Mouse (Mus musculus) limb, embryonic 14.5 days (tissue): ENCODE results near the gene Slc37a1. TPM values are rescaled to one million over a fixed set of nuclear protein-coding genes. Genes with fewer than 3 reads are reported as not detected.

Experiments
- ATAC-seq: fragments of 200-750 bp; cut with Nextera tagmentation; 2 replicates; pipeline ENCODE4 v1.8.0; 2017; ENCODE audit warnings: low read depth, moderate number of reproducible peaks, moderate TSS enrichment; ENCODE audit not compliant: low FRiP score
- DNase-seq: peaks from one replicate; pipeline ENCODE4 v3.0.0-alpha.2; 2015; ENCODE audit warnings: low spot score
- H3K27ac ChIP-seq: fragments of 300-500 bp; sonication (generic); replicated peaks from 2 replicates; pipeline ENCODE4 v1.5.1; 2014; ENCODE audit warnings: low read depth, mild to moderate bottlenecking, low read length, moderate library complexity, mixed read lengths
- H3K27me3 ChIP-seq: fragments of 300-500 bp; sonication (generic); 2 replicates; pipeline ENCODE4 v1.6.1; 2014; ENCODE audit warnings: low read length, mixed read lengths; ENCODE audit not compliant: control insufficient read depth, insufficient read depth
- H3K36me3 ChIP-seq: fragments of 300-500 bp; sonication (generic); 2 replicates; pipeline ENCODE4 v1.6.1; 2014; ENCODE audit warnings: mild to moderate bottlenecking, low read length, moderate library complexity, mixed read lengths; ENCODE audit not compliant: control insufficient read depth, insufficient read depth
- H3K4me1 ChIP-seq: fragments of 300-500 bp; sonication (generic); 2 replicates; pipeline ENCODE4 v1.6.1; 2014; ENCODE audit warnings: antibody characterized with exemption, low read length, mixed read lengths; ENCODE audit not compliant: control insufficient read depth, insufficient read depth
- H3K4me2 ChIP-seq: fragments of 300-500 bp; sonication (generic); replicated peaks from 2 replicates; pipeline ENCODE4 v1.6.1; 2014; ENCODE audit warnings: low read depth, mild to moderate bottlenecking, low read length, moderate library complexity; ENCODE audit not compliant: severe bottlenecking
- H3K4me3 ChIP-seq: fragments of 300-500 bp; sonication (generic); replicated peaks from 2 replicates; pipeline ENCODE4 v1.5.1; 2014; ENCODE audit warnings: low read length
- H3K9ac ChIP-seq: fragments of 300-500 bp; sonication (generic); 2 replicates; pipeline ENCODE4 v1.6.1; 2014; ENCODE audit warnings: mild to moderate bottlenecking, low read depth, low read length, moderate library complexity; ENCODE audit not compliant: severe bottlenecking
- H3K9me3 ChIP-seq: fragments of 300-500 bp; sonication (generic); 2 replicates; pipeline ENCODE4 v1.6.1; 2016; ENCODE audit warnings: low read length; ENCODE audit not compliant: control insufficient read depth
- POLR2A ChIP-seq: fragments of 200-500 bp; IDR thresholded peaks from 2 replicates; pipeline ENCODE4 v1.8.0; 2012; ENCODE audit warnings: inconsistent platforms, mild to moderate bottlenecking, moderate library complexity, borderline replicate concordance; ENCODE audit not compliant: insufficient read depth, insufficient read length; ENCODE audit errors: extremely low read depth
- WGBS: fragments of 180-500 bp; shearing (Covaris S2); extraction: QIAGEN DNeasy Blood & Tissue Kit; methylation state at CpG from one replicate; pipeline ENCODE4 v1.1.7; 2014; 5-methylcytosine and 5-hydroxymethylcytosine counted together
- polyA plus RNA-seq, 2 experiments: library from polyadenylated mRNA; depleted of rRNA in 1 of 2; stranded (reverse) in 1 of 2; unstranded in 1 of 2; fragments of >200 nt; fragmentation: Nextera tagmentation in 1 of 2; extraction: Ambion mirVana in 1 of 2; gene quantifications; 2 replicates each; pipeline versions ENCODE4 v1.2.1 to v1.2.3; 2012 to 2014

Slc37a1 gene
- polyA plus RNA-seq, 2 experiments: 1.6 to 2.4 TPM

GRCm38 (mm10) chr17:31328466-31328865 lies 41.9 kb downstream of the Slc37a1 start:
- Histone ChIP-seq H3K4me2 (no peak overlapping the region), H3K4me1 (no peaks in the 10 kb centered on the region), H3K27me3 (no peaks in the 10 kb centered on the region), H3K9me3 (no peaks in the 10 kb centered on the region), H3K4me3 (no peak overlapping the region), H3K27ac (no peak overlapping the region), H3K9ac (no peak overlapping the region), H3K36me3 (no peaks in the 10 kb centered on the region)
- 64% methylated on average over 4 of the region's 4 CpGs for WGBS
- TF ChIP-seq POLR2A: no peak
- no peak for DNase-seq
- no peak for ATAC-seq

GRCm38 (mm10) chr17:31330622-31331021 lies 44.0 kb downstream of the Slc37a1 start:
- Histone ChIP-seq H3K9ac (no peak overlapping the region), H3K9me3 (no peaks in the 10 kb centered on the region), H3K36me3 (no peaks in the 10 kb centered on the region), H3K4me1 (no peaks in the 10 kb centered on the region), H3K4me2 (no peak overlapping the region), H3K4me3 (no peak overlapping the region), H3K27ac (no peak overlapping the region), H3K27me3 (no peaks in the 10 kb centered on the region)
- peak; percentile 30 for DNase-seq
- TF ChIP-seq POLR2A: no peak
- no peak for ATAC-seq
- 23% methylated on average over 4 of the region's 4 CpGs for WGBS

- no peak for TF ChIP-seq POLR2A
- no peak for DNase-seq
- 85% methylated on average over 6 of the region's 6 CpGs for WGBS
- H3K4me1 ChIP-seq: no peaks in the 10 kb centered on the region
- H3K9me3 ChIP-seq: no peaks in the 10 kb centered on the region
- no peak overlapping the region for H3K9ac ChIP-seq
- H3K27me3 ChIP-seq: no peaks in the 10 kb centered on the region
- H3K27ac ChIP-seq: no peak overlapping the region
- no peak for ATAC-seq
- H3K36me3 ChIP-seq: no peaks in the 10 kb centered on the region
- no peak overlapping the region for H3K4me3 ChIP-seq
- H3K4me2 ChIP-seq: no peak overlapping the region
These were observed 44.7 kb downstream of the Slc37a1 start for GRCm38 (mm10) chr17:31331273-31331672.

- DNase-seq (no peak), ATAC-seq (no peak)
- no peaks in the 10 kb centered on the region for H3K36me3 ChIP-seq
- no peaks in the 10 kb centered on the region for H3K4me1 ChIP-seq
- no peaks in the 10 kb centered on the region for H3K9me3 ChIP-seq
- TF ChIP-seq POLR2A: no peak
- H3K9ac ChIP-seq: no peak overlapping the region
- WGBS: 73% methylated on average over 3 of the region's 3 CpGs
- no peak overlapping the region for H3K27ac ChIP-seq
- H3K4me2 ChIP-seq: no peak overlapping the region
- H3K27me3 ChIP-seq: no peaks in the 10 kb centered on the region
- H3K4me3 ChIP-seq: no peak overlapping the region
These were observed 45.3 kb downstream of the Slc37a1 start for GRCm38 (mm10) chr17:31331920-31332319.

- no peak overlapping the region for H3K4me2 ChIP-seq
- ATAC-seq (no peak), DNase-seq (no peak)
- H3K9ac ChIP-seq: no peak overlapping the region
- no peak overlapping the region for H3K4me3 ChIP-seq
- no peak for TF ChIP-seq POLR2A
- H3K9me3 ChIP-seq: no peaks in the 10 kb centered on the region
- no peaks in the 10 kb centered on the region for H3K27me3 ChIP-seq
- no peaks in the 10 kb centered on the region for H3K36me3 ChIP-seq
- H3K27ac ChIP-seq: no peak overlapping the region
- 36% methylated on average over 1 of the region's 1 CpGs for WGBS
- no peaks in the 10 kb centered on the region for H3K4me1 ChIP-seq
These were observed 45.7 kb downstream of the Slc37a1 start for GRCm38 (mm10) chr17:31332333-31332732.
